Mouse (Mus musculus) testis, adult 2 months (tissue): ENCODE measurements around the gene AI182371. TPM values are rescaled to one million over a fixed set of nuclear protein-coding genes. Genes with fewer than 3 reads are reported as not detected.

Experiments used
- H3K27ac ChIP-seq: fragments of 200-500 bp; 2 replicates; pipeline ENCODE4 v1.5.1; 2012; ENCODE audit warnings: low read depth, low read length; ENCODE audit not compliant: control insufficient read depth, insufficient read depth
- H3K27me3 ChIP-seq: fragments of 200-500 bp; 2 replicates; pipeline ENCODE4 v1.6.1; 2012; ENCODE audit warnings: mild to moderate bottlenecking, low read length, moderate library complexity; ENCODE audit not compliant: control insufficient read depth, insufficient read depth
- H3K36me3 ChIP-seq: fragments of 200-500 bp; 2 replicates; pipeline ENCODE4 v1.6.1; 2012; ENCODE audit warnings: mild to moderate bottlenecking, low read length; ENCODE audit not compliant: control insufficient read depth, insufficient read depth
- H3K4me1 ChIP-seq: fragments of 200-500 bp; 2 replicates; pipeline ENCODE4 v1.6.1; 2012; ENCODE audit warnings: low read length; ENCODE audit not compliant: control insufficient read depth, insufficient read depth
- H3K4me3 ChIP-seq: fragments of 200-500 bp; 2 replicates; pipeline ENCODE4 v1.5.1; 2012; ENCODE audit warnings: low read depth, mild to moderate bottlenecking, low read length, moderate library complexity, mixed read lengths; ENCODE audit not compliant: control insufficient read depth
- CTCF ChIP-seq: fragments of 200-500 bp; IDR thresholded peaks from 2 replicates; pipeline ENCODE4 v1.5.1; 2012; ENCODE audit warnings: low read depth, mild to moderate bottlenecking, inconsistent platforms, low read length, moderate library complexity; ENCODE audit not compliant: control insufficient read depth, insufficient read depth, insufficient replicate concordance
- POLR2A ChIP-seq: fragments of 200-500 bp; IDR thresholded peaks from 2 replicates; pipeline ENCODE4 v1.6.1; 2012; ENCODE audit warnings: low read depth, mild to moderate bottlenecking, inconsistent platforms, low read length, moderate library complexity; ENCODE audit not compliant: control insufficient read depth
- polyA plus RNA-seq: library from polyadenylated mRNA; depleted of rRNA; stranded (reverse); fragments of >200 nt; gene quantifications from 2 replicates; pipeline ENCODE4 v1.2.3, GENCODE M21; 2012; rRNA removed

The AI182371 gene
- polyA plus RNA-seq, 1 experiment = 1.0 TPM

- H3K27me3 ChIP-seq = no peaks in the 10 kb centered on the region
- no peak overlapping the region for H3K27ac ChIP-seq
- H3K4me3 ChIP-seq = no peak overlapping the region
- no peaks in the 10 kb centered on the region for H3K4me1 ChIP-seq
- H3K36me3 ChIP-seq = no peaks in the 10 kb centered on the region
- TF ChIP-seq POLR2A = no peak
- no peak for TF ChIP-seq CTCF
These were observed 41.1 kb downstream of the AI182371 start for GRCm38 (mm10) chr2:35060256-35060655.

- no peaks in the 10 kb centered on the region for H3K27me3 ChIP-seq
- H3K36me3 ChIP-seq = no peaks in the 10 kb centered on the region
- H3K27ac ChIP-seq = no peak overlapping the region
- no peak overlapping the region for H3K4me3 ChIP-seq
- no peak for TF ChIP-seq CTCF
- TF ChIP-seq POLR2A = no peak
- H3K4me1 ChIP-seq = no peaks in the 10 kb centered on the region
These were observed 43.0 kb downstream of the AI182371 start for GRCm38 (mm10) chr2:35058325-35058724.

- no peaks in the 10 kb centered on the region for H3K27me3 ChIP-seq
- no peaks in the 10 kb centered on the region for H3K4me1 ChIP-seq
- H3K36me3 ChIP-seq = no peaks in the 10 kb centered on the region
- H3K4me3 ChIP-seq = no peak overlapping the region
- no peak overlapping the region for H3K27ac ChIP-seq
- TF ChIP-seq CTCF (no peak), POLR2A (no peak)
These were observed 44.1 kb downstream of the AI182371 start for GRCm38 (mm10) chr2:35057243-35057642.

- H3K36me3 ChIP-seq = no peaks in the 10 kb centered on the region
- no peak overlapping the region for H3K27ac ChIP-seq
- TF ChIP-seq CTCF (peak; percentile 34; the same call in 1 of the 2 replicates), POLR2A (no peak)
- no peaks in the 10 kb centered on the region for H3K27me3 ChIP-seq
- no peak overlapping the region for H3K4me3 ChIP-seq
- H3K4me1 ChIP-seq = no peaks in the 10 kb centered on the region
These were observed 52.5 kb downstream of the AI182371 start for GRCm38 (mm10) chr2:35048851-35049250.

- H3K36me3 ChIP-seq = no peaks in the 10 kb centered on the region
- H3K27me3 ChIP-seq = no peaks in the 10 kb centered on the region
- no peak overlapping the region for H3K4me3 ChIP-seq
- no peaks in the 10 kb centered on the region for H3K4me1 ChIP-seq
- TF ChIP-seq POLR2A (no peak), CTCF (no peak)
- no peak overlapping the region for H3K27ac ChIP-seq
These were observed 56.4 kb downstream of the AI182371 start for GRCm38 (mm10) chr2:35044956-35045355.

- no peak overlapping the region for H3K4me3 ChIP-seq
- H3K27ac ChIP-seq = no peak overlapping the region
- H3K36me3 ChIP-seq = no peaks in the 10 kb centered on the region
- no peaks in the 10 kb centered on the region for H3K27me3 ChIP-seq
- H3K4me1 ChIP-seq = no peaks in the 10 kb centered on the region
- TF ChIP-seq CTCF (no peak), POLR2A (no peak)
These were observed 62.6 kb downstream of the AI182371 start for GRCm38 (mm10) chr2:35038580-35039375.

Other genes with a start within 250 kb of the AI182371 start
- gene Cutal, start 227.1 kb downstream of the AI182371 start, polyA plus RNA-seq = 0.12 and 3.8 TPM in 2 replicates
- gene Psmd5, start 226.6 kb downstream of the AI182371 start, polyA plus RNA-seq = 7.3 and 8.0 TPM in 2 replicates
- gene Phf19, start 187.5 kb downstream of the AI182371 start, polyA plus RNA-seq = 0.21 and 0.91 TPM in 2 replicates
- 6.5 and 9.4 TPM in 2 replicates for gene Traf1, start 139.8 kb downstream of the AI182371 start, polyA plus RNA-seq
- gene Hc, start 40.1 kb downstream of the AI182371 start, polyA plus RNA-seq = 0.25 and 1.3 TPM in 2 replicates
- gene Cntrl, start 7.9 kb upstream of the AI182371 start, polyA plus RNA-seq = 18.8 and 20.4 TPM in 2 replicates
- gene Rab14, start 99.6 kb upstream of the AI182371 start, polyA plus RNA-seq = 20.1 and 28.9 TPM in 2 replicates
- 49.9 and 88.6 TPM in 2 replicates for gene Gsn, start 154.8 kb upstream of the AI182371 start, polyA plus RNA-seq
- gene Stom, start 235.4 kb upstream of the AI182371 start, polyA plus RNA-seq = 20.1 and 23.0 TPM in 2 replicates